Mouse (Mus musculus): ENCODE data around the gene Ift74. TPM values are rescaled to one million over a fixed set of nuclear protein-coding genes. Genes with fewer than 3 reads are reported as not detected.

Ift74 gene
- 7.7 TPM for polyA plus RNA-seq (2012; fragmentation: generic; extraction: Trizol)

DNA sequence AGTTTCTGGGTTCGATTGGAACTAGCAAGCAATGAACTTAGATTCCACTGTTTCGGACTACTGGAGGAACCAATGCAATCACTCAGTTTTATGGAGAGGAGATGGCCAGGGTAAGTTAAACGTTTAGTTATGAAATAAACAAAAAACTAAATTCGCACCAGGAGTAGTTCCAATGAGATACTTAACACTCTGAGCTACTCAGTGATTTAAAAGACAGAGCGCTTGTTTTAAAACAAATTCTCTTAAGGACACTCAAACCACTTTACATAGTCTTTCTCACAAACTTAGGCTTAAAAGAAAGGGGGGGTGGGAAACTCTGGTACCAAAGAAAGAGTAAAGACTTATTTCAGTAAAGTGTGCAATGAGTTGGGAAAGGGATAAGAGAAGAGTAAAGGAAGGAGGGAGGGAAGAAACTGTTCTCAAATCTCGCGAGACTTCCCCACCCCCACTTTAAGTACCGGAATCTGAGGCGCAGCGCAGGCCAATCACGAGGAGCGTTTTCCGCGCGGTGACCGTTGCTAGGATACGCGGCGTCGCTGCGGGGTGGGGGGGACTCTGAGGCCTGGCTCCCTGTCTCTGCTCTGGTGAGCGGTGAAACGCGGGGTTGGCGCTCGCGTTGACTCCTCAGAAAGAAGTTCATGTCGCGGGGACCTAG lies at the start of gene Ift74:
Gene Ift74 (plus strand): TSS at position 520 of the 655 bp plus-strand sequence.
- no peaks in the 10 kb centered on the region for H3K36me3 ChIP-seq (ENCODE audit: control insufficient read depth, insufficient read depth)
- H3K79me2 ChIP-seq (ENCODE audit: control insufficient read depth, insufficient read depth) = peaks cover 23% of the 10 kb centered on the region
- H3K4me3 ChIP-seq = peak within 1 kb of the TSS; percentile 51
- no peaks in the 10 kb centered on the region for H3K27me3 ChIP-seq (ENCODE audit: control insufficient read depth, insufficient read depth, insufficient read length)
- H3ac ChIP-seq (ENCODE audit: control insufficient read depth, insufficient read length) = no peak within 1 kb of the TSS
- peak within 1 kb of the TSS; percentile 81 for H3K4me2 ChIP-seq (ENCODE audit: low read depth)
- no peak for TF ChIP-seq E2F4 (IDR thresholded peaks at IDR 0.05; ENCODE audit: insufficient read depth)
- TF ChIP-seq CEBPB (IDR thresholded peaks at IDR 0.05; ENCODE audit: insufficient read depth, poor library complexity, severe bottlenecking) = no peak
- TF ChIP-seq SRF (IDR thresholded peaks at IDR 0.05; ENCODE audit: control insufficient read depth, insufficient read length, low read depth) = no peak
- TF ChIP-seq MAX (IDR thresholded peaks at IDR 0.05; ENCODE audit: low read depth) = no peak
- TF ChIP-seq TCF12 (IDR thresholded peaks at IDR 0.05; ENCODE audit: insufficient read depth, poor library complexity, severe bottlenecking) = no peak
- no peak for TF ChIP-seq TCF3 (IDR thresholded peaks at IDR 0.05; ENCODE audit: insufficient read length, low read depth)
- TF ChIP-seq MYOD1 (IDR thresholded peaks at IDR 0.05; ENCODE audit: control insufficient read depth in 1 of 3, insufficient read length in 2 of 3, low read depth in 2 of 3) = no peak
- no peak for TF ChIP-seq MYOG (IDR thresholded peaks at IDR 0.05; ENCODE audit: control insufficient read depth in 1 of 3, insufficient read depth in 1 of 3, insufficient read length in 2 of 3, low read depth in 2 of 3)
- TF ChIP-seq POLR2AphosphoS2 (IDR thresholded peaks at IDR 0.05; ENCODE audit: insufficient read length, low read depth) = peak; percentile 68
- TF ChIP-seq REST (IDR thresholded peaks at IDR 0.05; ENCODE audit: insufficient read depth, insufficient read length) = no peak
- no peak for TF ChIP-seq USF1 (IDR thresholded peaks at IDR 0.05; ENCODE audit: low read depth)
- peak; percentile 66 for TF ChIP-seq POLR2A (IDR thresholded peaks at IDR 0.05; ENCODE audit: insufficient read length, low read depth)

DNA sequence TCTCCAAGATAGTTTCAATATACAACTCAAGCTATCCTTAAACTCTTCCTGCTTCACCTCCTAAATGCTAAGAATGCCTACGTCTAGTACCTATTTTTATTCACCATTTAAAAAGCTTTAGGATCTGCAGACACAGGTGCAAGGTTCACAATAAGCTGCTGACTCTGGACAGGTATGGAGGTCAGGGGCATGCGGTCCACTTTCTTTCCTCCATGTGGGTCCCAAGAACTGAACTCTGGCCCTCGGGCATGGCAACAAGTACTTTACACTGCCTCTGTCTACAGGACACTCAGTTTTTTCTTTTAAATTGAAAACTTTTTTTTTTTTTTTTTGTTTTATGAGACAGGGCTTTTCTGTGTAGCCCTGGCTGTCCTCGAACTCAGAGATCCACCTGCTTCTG lies 41.6 kb upstream of the Ift74 start:
- no peak for TF ChIP-seq POLR2A (IDR thresholded peaks at IDR 0.05; ENCODE audit: insufficient read length, low read depth)
- TF ChIP-seq MYOG (IDR thresholded peaks at IDR 0.05; ENCODE audit: control insufficient read depth in 1 of 3, insufficient read depth in 1 of 3, insufficient read length in 2 of 3, low read depth in 2 of 3) = no peak
- TF ChIP-seq MAX (IDR thresholded peaks at IDR 0.05; ENCODE audit: low read depth) = no peak
- TF ChIP-seq SRF (IDR thresholded peaks at IDR 0.05; ENCODE audit: control insufficient read depth, insufficient read length, low read depth) = no peak
- TF ChIP-seq TCF12 (IDR thresholded peaks at IDR 0.05; ENCODE audit: insufficient read depth, poor library complexity, severe bottlenecking) = no peak
- no peak for TF ChIP-seq E2F4 (IDR thresholded peaks at IDR 0.05; ENCODE audit: insufficient read depth)
- no peak for TF ChIP-seq MYOD1 (IDR thresholded peaks at IDR 0.05; ENCODE audit: control insufficient read depth in 1 of 3, insufficient read length in 2 of 3, low read depth in 2 of 3)
- TF ChIP-seq POLR2AphosphoS2 (IDR thresholded peaks at IDR 0.05; ENCODE audit: insufficient read length, low read depth) = no peak
- TF ChIP-seq CEBPB (IDR thresholded peaks at IDR 0.05; ENCODE audit: insufficient read depth, poor library complexity, severe bottlenecking) = no peak
- no peak for TF ChIP-seq TCF3 (IDR thresholded peaks at IDR 0.05; ENCODE audit: insufficient read length, low read depth)
- TF ChIP-seq REST (IDR thresholded peaks at IDR 0.05; ENCODE audit: insufficient read depth, insufficient read length) = no peak
- no peak for TF ChIP-seq USF1 (IDR thresholded peaks at IDR 0.05; ENCODE audit: low read depth)
- Histone ChIP-seq H3K79me2 (ENCODE audit: control insufficient read depth, insufficient read depth) (no peaks in the 10 kb centered on the region), H3K4me3 (no peak overlapping the region), H3ac (ENCODE audit: control insufficient read depth, insufficient read length) (no peak overlapping the region), H3K36me3 (ENCODE audit: control insufficient read depth, insufficient read depth) (peaks cover 62% of the 10 kb centered on the region), H3K27me3 (ENCODE audit: control insufficient read depth, insufficient read depth, insufficient read length) (no peaks in the 10 kb centered on the region), H3K4me2 (ENCODE audit: low read depth) (no peak overlapping the region)

DNA sequence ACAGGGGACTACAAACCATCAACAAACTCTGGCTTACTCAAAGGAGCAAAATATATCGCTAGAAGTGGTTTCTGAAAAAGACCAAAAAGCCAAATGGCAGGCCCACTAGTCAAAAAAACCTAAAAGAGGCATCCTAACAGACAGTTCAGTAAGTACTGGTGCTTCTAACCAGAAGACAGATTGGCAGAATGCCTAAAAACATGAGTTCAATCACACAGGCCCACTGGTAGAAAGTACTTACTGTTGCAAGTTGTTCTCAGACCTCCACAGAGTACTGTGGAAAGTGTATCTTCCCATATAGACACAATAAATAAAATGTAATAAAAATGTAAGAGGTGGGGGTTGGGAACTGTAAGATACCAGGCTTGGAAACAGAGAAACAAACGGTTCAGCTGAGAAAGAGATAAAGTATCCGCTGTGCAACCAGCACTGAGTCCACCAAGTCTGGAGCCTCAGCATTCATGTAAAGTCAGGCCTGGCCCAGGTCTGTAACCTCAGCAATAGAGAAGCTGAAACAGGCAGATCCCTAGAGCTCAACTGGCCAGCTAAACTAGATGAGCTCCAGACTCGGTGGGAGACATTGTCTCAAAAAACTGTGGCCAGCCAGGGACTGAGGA lies 22.4 kb upstream of the Ift74 start:
- Histone ChIP-seq H3ac (ENCODE audit: control insufficient read depth, insufficient read length) (no peak overlapping the region), H3K4me2 (ENCODE audit: low read depth) (no peak overlapping the region), H3K4me3 (no peak overlapping the region), H3K79me2 (ENCODE audit: control insufficient read depth, insufficient read depth) (peaks cover 84% of the 10 kb centered on the region), H3K36me3 (ENCODE audit: control insufficient read depth, insufficient read depth) (peaks cover 2% of the 10 kb centered on the region), H3K27me3 (ENCODE audit: control insufficient read depth, insufficient read depth, insufficient read length) (no peaks in the 10 kb centered on the region)
- TF ChIP-seq TCF3 (IDR thresholded peaks at IDR 0.05; ENCODE audit: insufficient read length, low read depth) = no peak
- no peak for TF ChIP-seq POLR2A (IDR thresholded peaks at IDR 0.05; ENCODE audit: insufficient read length, low read depth)
- TF ChIP-seq CEBPB (IDR thresholded peaks at IDR 0.05; ENCODE audit: insufficient read depth, poor library complexity, severe bottlenecking) = no peak

DNA sequence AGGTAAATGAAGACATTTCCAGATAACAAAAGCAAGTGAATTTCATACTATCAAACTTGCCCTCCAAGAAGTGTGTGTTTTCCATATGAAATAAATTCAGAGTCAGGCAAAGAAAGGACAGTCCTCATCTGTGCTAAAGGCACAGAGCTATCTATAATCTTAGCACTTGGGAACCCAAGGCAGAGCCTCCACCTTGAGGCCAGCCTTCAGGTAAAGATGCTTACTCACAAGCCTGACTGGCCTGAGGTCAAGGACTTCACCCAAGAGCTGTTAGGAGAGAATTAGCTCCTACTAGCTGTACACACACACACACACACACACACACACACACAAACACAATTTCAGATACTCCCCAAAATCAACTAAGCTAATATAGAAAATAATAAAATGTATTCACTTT lies 21.6 kb upstream of the Ift74 start:
- H3K27me3 ChIP-seq (ENCODE audit: control insufficient read depth, insufficient read depth, insufficient read length) = no peaks in the 10 kb centered on the region
- no peaks in the 10 kb centered on the region for H3K36me3 ChIP-seq (ENCODE audit: control insufficient read depth, insufficient read depth)
- no peak overlapping the region for H3ac ChIP-seq (ENCODE audit: control insufficient read depth, insufficient read length)
- H3K79me2 ChIP-seq (ENCODE audit: control insufficient read depth, insufficient read depth) = peaks cover 90% of the 10 kb centered on the region
- no peak overlapping the region for H3K4me3 ChIP-seq
- H3K4me2 ChIP-seq (ENCODE audit: low read depth) = no peak overlapping the region
- TF ChIP-seq CEBPB (IDR thresholded peaks at IDR 0.05; ENCODE audit: insufficient read depth, poor library complexity, severe bottlenecking) (no peak), MAX (IDR thresholded peaks at IDR 0.05; ENCODE audit: low read depth) (no peak), POLR2A (IDR thresholded peaks at IDR 0.05; ENCODE audit: insufficient read length, low read depth) (no peak), USF1 (IDR thresholded peaks at IDR 0.05; ENCODE audit: low read depth) (no peak), SRF (IDR thresholded peaks at IDR 0.05; ENCODE audit: control insufficient read depth, insufficient read length, low read depth) (no peak), REST (IDR thresholded peaks at IDR 0.05; ENCODE audit: insufficient read depth, insufficient read length) (no peak), TCF3 (IDR thresholded peaks at IDR 0.05; ENCODE audit: insufficient read length, low read depth) (no peak), POLR2AphosphoS2 (IDR thresholded peaks at IDR 0.05; ENCODE audit: insufficient read length, low read depth) (no peak), TCF12 (IDR thresholded peaks at IDR 0.05; ENCODE audit: insufficient read depth, poor library complexity, severe bottlenecking) (no peak), MYOD1 (IDR thresholded peaks at IDR 0.05; ENCODE audit: control insufficient read depth in 1 of 3, insufficient read length in 2 of 3, low read depth in 2 of 3) (no peak), MYOG (IDR thresholded peaks at IDR 0.05; ENCODE audit: control insufficient read depth in 1 of 3, insufficient read depth in 1 of 3, insufficient read length in 2 of 3, low read depth in 2 of 3) (no peak), E2F4 (IDR thresholded peaks at IDR 0.05; ENCODE audit: insufficient read depth) (no peak)
